Mouse (Mus musculus) liver, embryonic 16.5 days (tissue): ENCODE data around the gene Rrp12. TPM values are rescaled to one million over a fixed set of nuclear protein-coding genes. Genes with fewer than 3 reads are reported as not detected.
A peak's percentile ranks its signal among the peaks of the same experiment; 100 is the strongest.

ENCODE experiments used
- ATAC-seq: fragments of 200-750 bp; cut with Nextera tagmentation; 2 replicates; pipeline ENCODE4 v1.8.0; 2017; ENCODE audit warnings: low read depth, mild to moderate bottlenecking, moderate number of reproducible peaks, moderate library complexity
- H3K27ac ChIP-seq: fragments of 300-500 bp; sonication (generic); 2 replicates; pipeline ENCODE4 v1.5.1; 2014; ENCODE audit warnings: mild to moderate bottlenecking, low read length
- H3K27me3 ChIP-seq: fragments of 300-500 bp; sonication (generic); 2 replicates; pipeline ENCODE4 v1.6.1; 2014; ENCODE audit warnings: low read depth, low read length, mixed read lengths; ENCODE audit not compliant: control insufficient read depth, insufficient read depth
- H3K36me3 ChIP-seq: fragments of 300-500 bp; sonication (generic); 2 replicates; pipeline ENCODE4 v1.6.1; 2014; ENCODE audit warnings: mild to moderate bottlenecking; ENCODE audit not compliant: control insufficient read depth, insufficient read depth
- H3K4me1 ChIP-seq: fragments of 300-500 bp; sonication (generic); 2 replicates; pipeline ENCODE4 v1.6.1; 2014; ENCODE audit warnings: low read depth, low read length, mixed read lengths; ENCODE audit not compliant: control insufficient read depth
- H3K4me2 ChIP-seq: fragments of 300-500 bp; sonication (generic); 2 replicates; pipeline ENCODE4 v1.6.1; 2014; ENCODE audit warnings: low read depth, low read length, mixed read lengths
- H3K4me3 ChIP-seq: fragments of 300-500 bp; sonication (generic); 2 replicates; pipeline ENCODE4 v1.5.1; 2014; ENCODE audit warnings: low read depth, mild to moderate bottlenecking, low read length
- H3K9ac ChIP-seq: fragments of 300-500 bp; sonication (generic); 2 replicates; pipeline ENCODE4 v1.6.1; 2014; ENCODE audit warnings: low read depth, low read length
- H3K9me3 ChIP-seq: fragments of 300-500 bp; sonication (generic); replicated peaks from 2 replicates; pipeline ENCODE4 v1.6.1; 2016; ENCODE audit warnings: low read length; ENCODE audit not compliant: control insufficient read depth
- WGBS: fragments of 180-500 bp; shearing (Covaris S2); extraction: QIAGEN DNeasy Blood & Tissue Kit; methylation state at CpG from one replicate; pipeline ENCODE4 v1.1.7; 2014; ENCODE audit not compliant: insufficient replicate concordance; 5-methylcytosine and 5-hydroxymethylcytosine counted together
- polyA plus RNA-seq: library from polyadenylated mRNA; unstranded; fragments of >200 nt; fragmentation: Nextera tagmentation; extraction: Ambion mirVana; gene quantifications from 2 replicates; pipeline ENCODE4 v1.2.1, GENCODE M21; 2015

The Rrp12 gene
- 7.4 and 7.5 TPM in 2 replicates for polyA plus RNA-seq

DNA sequence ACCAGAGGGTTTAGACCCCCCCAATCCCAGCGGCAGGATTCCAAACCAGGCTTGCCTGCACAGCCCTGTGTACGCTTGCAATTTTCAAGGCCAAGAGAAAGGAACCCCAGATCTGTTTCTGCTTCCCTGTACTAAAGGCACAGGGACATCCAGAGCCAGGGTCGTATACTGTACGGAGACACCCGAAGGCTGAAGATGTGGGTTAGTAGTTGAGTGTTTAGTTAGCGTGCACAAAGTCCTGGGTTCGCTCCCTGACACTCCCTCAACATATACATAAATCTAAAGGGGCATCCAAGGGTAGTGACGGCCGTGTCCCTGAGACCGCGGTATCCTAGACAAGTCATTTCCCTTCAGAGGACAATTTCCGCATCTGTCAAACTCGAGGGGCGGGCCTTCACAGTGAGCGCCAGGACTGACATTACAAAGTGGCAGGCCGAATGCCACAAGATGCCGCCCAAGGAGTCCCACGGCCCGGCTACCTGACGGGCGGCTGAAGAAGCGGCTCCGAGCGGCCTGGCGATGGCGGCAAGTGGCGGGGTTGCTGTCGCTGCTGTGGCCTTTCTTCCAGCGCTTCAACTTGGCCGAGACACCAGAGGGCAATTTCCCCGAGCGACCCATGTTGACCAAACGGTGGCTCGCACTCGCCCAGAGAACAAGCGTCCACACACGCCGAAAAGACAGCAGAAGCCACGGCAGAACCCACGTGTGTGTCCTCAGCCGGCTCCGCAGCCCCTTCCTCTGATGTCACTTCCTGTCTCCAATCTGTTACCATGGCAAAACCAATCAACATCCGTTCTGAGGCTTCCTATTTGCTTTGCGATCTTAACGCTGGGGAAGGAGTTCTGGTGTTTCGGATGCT lies at the start of gene Rrp12:
Gene Rrp12, minus strand, starts transcription at position 714 of the 859 bp plus-strand sequence.
- Histone ChIP-seq H3K4me1 (peaks cover 24% of the 10 kb centered on the region), H3K27ac (peak within 1 kb of the TSS; percentile 31)
- under 1% methylated on average over 46 of the region's 46 CpGs for WGBS

DNA sequence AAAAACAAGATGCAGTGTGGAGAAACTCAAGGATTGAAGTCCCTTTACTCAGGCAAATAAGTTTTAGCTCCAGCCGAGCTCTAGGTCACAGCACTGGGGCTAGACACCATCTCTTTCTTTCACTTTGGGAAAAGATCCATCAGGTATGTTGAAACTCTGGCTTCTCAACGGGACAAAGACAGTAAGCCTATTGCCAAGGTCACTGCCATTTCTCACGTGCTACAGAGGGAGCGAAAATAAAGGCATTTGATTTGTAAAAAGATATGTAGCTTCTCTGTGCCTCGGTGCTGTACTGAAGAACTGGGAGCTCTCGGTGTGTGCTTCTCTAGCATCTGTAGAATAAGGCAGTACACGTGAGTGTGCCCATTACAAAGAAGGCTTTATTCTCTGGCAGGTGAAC lies 47.9 kb upstream of the Rrp12 start:
- no peak overlapping the region for H3K9ac ChIP-seq
- H3K4me3 ChIP-seq, result no peak overlapping the region
- no peaks in the 10 kb centered on the region for H3K4me1 ChIP-seq
- H3K36me3 ChIP-seq, result peaks cover 66% of the 10 kb centered on the region
- WGBS, result 72% methylated on average over 7 of the region's 7 CpGs
- no peaks in the 10 kb centered on the region for H3K9me3 ChIP-seq
- no peak overlapping the region for H3K27ac ChIP-seq
- ATAC-seq, result no peak
- H3K4me2 ChIP-seq, result no peak overlapping the region
- no peaks in the 10 kb centered on the region for H3K27me3 ChIP-seq

More for the DNA sequence above, at the start of gene Rrp12:
- Histone ChIP-seq H3K9ac (peak within 1 kb of the TSS; percentile 68), H3K27me3 (no peaks in the 10 kb centered on the region), H3K9me3 (no peaks in the 10 kb centered on the region), H3K4me3 (peak within 1 kb of the TSS; percentile 89), H3K4me2 (peak within 1 kb of the TSS; percentile 93), H3K36me3 (no peaks in the 10 kb centered on the region)
- peak; percentile 90 for ATAC-seq

DNA sequence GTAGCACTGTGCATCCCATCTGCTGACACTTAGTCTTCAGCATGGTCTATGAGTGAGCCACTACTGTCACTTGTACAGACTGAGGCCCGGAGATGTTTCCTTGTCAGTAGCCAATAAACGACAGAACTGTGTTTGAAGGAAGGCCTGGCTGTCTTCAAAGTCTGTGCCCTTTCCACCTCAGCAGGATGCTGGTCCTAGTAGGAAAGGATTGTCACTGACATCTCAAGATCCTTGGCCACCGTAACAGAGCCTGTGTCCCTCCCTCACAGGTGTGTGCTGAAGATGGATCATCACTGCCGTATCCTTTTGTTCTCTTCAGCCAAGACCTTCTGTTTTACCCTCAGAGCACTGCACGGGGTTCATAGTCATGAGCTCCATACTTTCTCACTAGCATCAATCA lies 42.6 kb upstream of the Rrp12 start:
- Histone ChIP-seq H3K4me1 (peaks cover 9% of the 10 kb centered on the region), H3K4me2 (no peak overlapping the region), H3K27ac (no peak overlapping the region), H3K36me3 (peaks cover 35% of the 10 kb centered on the region), H3K9ac (no peak overlapping the region), H3K4me3 (no peak overlapping the region), H3K9me3 (no peaks in the 10 kb centered on the region), H3K27me3 (no peaks in the 10 kb centered on the region)
- ATAC-seq, result no peak
- 84% methylated on average over 5 of the region's 5 CpGs for WGBS

DNA sequence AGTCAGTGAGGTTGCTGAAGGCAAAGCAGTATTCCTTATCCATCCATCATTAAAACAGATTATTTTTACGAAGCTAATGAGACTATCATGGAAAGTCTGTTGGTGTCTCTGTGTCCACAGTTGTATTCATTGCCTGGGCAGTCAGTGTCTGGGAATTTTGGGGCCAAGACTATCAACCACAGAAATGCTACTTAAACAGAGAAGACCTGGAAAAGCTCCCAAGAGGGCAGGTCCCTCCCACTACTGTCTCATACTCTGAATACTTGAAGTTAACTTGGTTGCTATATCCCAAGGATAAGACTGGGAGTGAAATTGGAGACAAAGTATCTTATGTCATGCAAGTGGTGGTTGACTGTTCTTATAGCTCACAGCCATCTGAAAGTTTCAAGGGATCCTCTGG lies 39.9 kb upstream of the Rrp12 start:
- Histone ChIP-seq H3K27ac (no peak overlapping the region), H3K9me3 (no peaks in the 10 kb centered on the region), H3K4me1 (peaks cover 18% of the 10 kb centered on the region), H3K27me3 (no peaks in the 10 kb centered on the region), H3K9ac (no peak overlapping the region), H3K36me3 (peaks cover 16% of the 10 kb centered on the region), H3K4me2 (no peak overlapping the region), H3K4me3 (no peak overlapping the region)
- WGBS, result 81% methylated on average over 1 of the region's 1 CpGs
- ATAC-seq, result no peak

GRCm38 (mm10) chr19:41934124-41934523 lies 38.2 kb upstream of the Rrp12 start:
- no peak for ATAC-seq
- Histone ChIP-seq H3K4me2 (peak overlapping the region; percentile 75), H3K9ac (peak overlapping the region; percentile 85), H3K9me3 (no peaks in the 10 kb centered on the region), H3K27ac (no peak overlapping the region), H3K4me1 (peaks cover 18% of the 10 kb centered on the region), H3K36me3 (peaks cover 10% of the 10 kb centered on the region), H3K4me3 (peak overlapping the region; percentile 82), H3K27me3 (no peaks in the 10 kb centered on the region)
- 22% methylated on average over 6 of the region's 6 CpGs for WGBS

DNA sequence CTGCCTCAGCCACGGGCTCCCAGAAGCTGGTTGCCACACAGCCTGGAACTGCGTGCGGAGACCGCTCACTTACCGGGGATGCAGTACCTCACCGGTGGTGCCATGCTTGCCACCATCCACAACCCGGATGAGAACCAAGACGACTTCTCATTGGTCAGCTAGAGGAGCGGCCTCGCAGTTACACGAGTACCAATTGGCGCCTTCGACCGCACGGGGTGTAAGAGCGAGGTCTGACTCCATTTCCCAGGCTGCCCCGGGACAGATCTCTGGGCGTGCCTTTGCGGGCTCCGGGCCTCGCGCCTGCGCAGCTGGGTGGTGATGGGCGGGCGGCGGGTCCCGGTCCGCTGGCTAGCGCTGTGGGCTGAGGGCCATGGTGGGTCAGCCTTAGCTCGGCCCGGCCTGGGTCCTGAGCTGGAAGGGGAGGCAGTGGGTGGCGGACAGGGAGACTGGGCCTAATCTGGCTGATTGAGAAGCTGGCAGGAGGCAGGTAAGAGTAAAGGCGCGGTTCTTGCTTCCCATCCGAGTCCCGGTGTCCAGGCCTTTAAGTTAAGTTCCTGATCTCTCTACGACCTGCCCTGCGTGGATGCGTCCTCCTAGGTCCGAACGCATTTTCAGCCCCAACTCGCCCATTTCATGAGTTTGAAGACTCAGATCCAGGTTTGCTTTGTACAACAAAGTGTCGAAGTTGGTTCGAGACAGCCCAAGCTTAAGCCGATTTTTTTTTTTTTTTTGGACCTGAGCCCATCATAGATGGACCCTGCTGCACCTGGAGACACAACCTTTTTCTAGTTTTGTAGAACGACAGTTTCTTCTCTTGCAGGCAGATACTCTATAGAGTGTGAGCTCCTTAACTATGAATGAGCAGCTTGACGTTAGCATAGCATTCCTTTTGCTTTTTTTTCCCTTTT lies 37.5 kb upstream of the Rrp12 start, which contains the start of the genes Exosc1 and Zdhhc16:
Gene Exosc1, minus strand, starts transcription at position 245 of the 908 bp plus-strand sequence.
Gene Zdhhc16, plus strand, starts transcription at position 302 of the 908 bp plus-strand sequence.
- peak within 1 kb of the TSS; percentile 66 for H3K27ac ChIP-seq
- no peaks in the 10 kb centered on the region for H3K27me3 ChIP-seq
- H3K9ac ChIP-seq, result peak within 1 kb of the TSS; percentile 85
- H3K9me3 ChIP-seq, result no peaks in the 10 kb centered on the region
- H3K4me3 ChIP-seq, result peak within 1 kb of the TSS; percentile 82
- ATAC-seq, result peak; percentile 100
- H3K36me3 ChIP-seq, result peaks cover 10% of the 10 kb centered on the region
- peaks cover 18% of the 10 kb centered on the region for H3K4me1 ChIP-seq
- WGBS, result under 1% methylated on average over 47 of the region's 47 CpGs
- H3K4me2 ChIP-seq, result peak within 1 kb of the TSS; percentile 93

DNA sequence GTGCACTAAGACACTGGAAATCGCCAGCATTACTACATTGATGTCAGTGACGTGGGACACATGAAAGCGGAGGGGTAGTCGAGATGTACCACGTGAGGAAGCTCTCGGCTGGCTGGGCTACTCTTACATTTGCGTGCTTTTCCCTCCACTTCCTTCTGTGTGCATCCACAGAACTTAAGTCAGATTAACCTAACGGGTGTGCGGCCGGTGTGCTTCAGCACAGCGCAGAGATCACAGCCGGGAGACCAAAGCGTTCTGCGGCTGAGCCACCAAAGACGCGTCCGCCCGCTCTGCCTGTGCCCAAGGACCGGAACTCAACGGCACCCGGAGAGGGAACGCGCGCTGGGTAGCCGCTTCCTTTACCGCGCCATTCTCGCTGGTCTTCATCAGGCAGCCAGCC lies 36.7 kb upstream of the Rrp12 start:
- Histone ChIP-seq H3K36me3 (peaks cover 5% of the 10 kb centered on the region; the same call in 1 of the 2 replicates), H3K9me3 (no peaks in the 10 kb centered on the region), H3K27me3 (no peaks in the 10 kb centered on the region), H3K9ac (peak overlapping the region; percentile 85), H3K4me1 (peaks cover 18% of the 10 kb centered on the region), H3K27ac (peak overlapping the region; percentile 66), H3K4me2 (peak overlapping the region; percentile 93), H3K4me3 (peak overlapping the region; percentile 82)
- ATAC-seq, result no peak
- WGBS, result under 1% methylated on average over 28 of the region's 28 CpGs

GRCm38 (mm10) chr19:41920412-41921067 lies 24.6 kb upstream of the Rrp12 start:
- H3K27ac ChIP-seq, result no peak overlapping the region
- WGBS, result 70% methylated on average over 5 of the region's 5 CpGs
- no peak overlapping the region for H3K4me2 ChIP-seq
- no peaks in the 10 kb centered on the region for H3K27me3 ChIP-seq
- H3K36me3 ChIP-seq, result peaks cover 31% of the 10 kb centered on the region
- H3K9me3 ChIP-seq, result no peaks in the 10 kb centered on the region
- no peak overlapping the region for H3K4me3 ChIP-seq
- no peak overlapping the region for H3K9ac ChIP-seq
- H3K4me1 ChIP-seq, result no peaks in the 10 kb centered on the region
- ATAC-seq, result no peak
